Mouse (Mus musculus) urinary bladder, postnatal 36 days (tissue): ENCODE results near the gene Zfp973.
"Not testable (repeated sequence)": the region's sequence is repeated elsewhere in the genome, so short reads cannot be mapped to it uniquely, and the experiment has no call there.

ENCODE experiments used
- DNase-seq, 2 experiments: peaks; one replicate each; pipeline ENCODE4 v3.0.0; 2022; ENCODE audit warnings: low spot score in 2 of 2, mixed read lengths in 1 of 2

Zfp973 gene

DNA sequence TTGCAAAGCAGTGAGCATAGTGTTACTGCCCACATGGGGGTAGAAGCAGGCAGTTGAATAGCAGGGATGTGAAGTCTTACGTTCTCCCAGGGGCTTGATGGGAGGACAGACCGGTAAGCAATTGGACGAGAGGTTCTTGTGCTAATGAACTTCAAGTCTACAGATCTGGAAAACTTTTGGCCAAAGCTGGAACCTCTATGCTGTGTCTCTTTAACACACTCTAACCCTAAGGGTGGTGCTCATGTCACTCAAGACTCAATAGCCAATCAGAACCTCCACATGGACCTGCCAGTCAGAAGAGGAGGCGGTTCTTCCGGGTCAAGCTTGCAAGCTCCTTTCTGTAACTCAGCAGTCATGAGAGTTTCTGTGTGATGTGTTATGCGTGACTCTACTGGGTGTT, at the start of gene Zfp973:
TSS of gene Zfp973 (plus strand) at position 301 of the 400 bp plus-strand sequence.
- not testable (repeated sequence) for DNase-seq

DNA sequence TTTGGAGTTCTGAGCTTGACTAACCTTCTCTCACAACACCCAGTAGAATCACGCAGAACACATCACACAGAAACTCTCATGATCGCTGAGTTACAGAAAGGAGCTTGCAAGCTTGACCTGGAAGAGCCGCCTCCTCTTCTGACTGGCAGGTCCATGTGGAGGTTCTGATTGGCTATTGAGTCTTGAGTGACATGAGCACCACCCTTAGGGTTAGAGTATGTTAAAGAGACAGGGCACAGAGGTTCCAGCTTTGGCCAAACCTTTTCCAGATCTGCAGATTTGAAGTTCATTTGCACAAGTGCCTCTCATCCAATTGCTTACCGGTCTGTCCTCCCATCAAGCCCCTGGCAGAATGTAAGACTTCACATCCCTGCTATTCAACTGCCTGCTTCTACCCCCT, 34.1 kb upstream of the Zfp973 start, which contains the start of gene Gm14308:
TSS of gene Gm14308 (minus strand) at position 101 of the 400 bp plus-strand sequence.
- not testable (repeated sequence) for DNase-seq

DNA sequence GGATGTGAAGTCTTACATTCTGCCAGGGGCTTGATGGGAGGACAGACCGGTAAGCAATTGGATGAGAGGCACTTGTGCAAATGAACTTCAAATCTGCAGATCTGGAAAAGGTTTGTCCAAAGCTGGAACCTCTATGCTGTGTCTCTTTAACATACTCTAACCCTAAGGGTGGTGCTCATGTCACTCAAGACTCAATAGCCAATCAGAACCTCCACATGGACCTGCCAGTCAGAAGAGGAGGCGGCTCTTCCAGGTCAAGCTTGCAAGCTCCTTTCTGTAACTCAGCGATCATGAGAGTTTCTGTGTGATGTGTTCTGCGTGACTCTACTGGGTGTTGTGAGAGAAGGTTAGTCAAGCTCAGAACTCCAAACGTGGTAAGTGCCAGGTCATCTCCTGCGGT, 37.7 kb downstream of the Zfp973 start, which contains the start of gene Gm14305:
TSS of gene Gm14305 (plus strand) at position 278 of the 400 bp plus-strand sequence.
- peak; percentile 0 to 3 for DNase-seq
